Mouse (Mus musculus) liver, postnatal 0 days (tissue): ENCODE results near the gene Tars2.

Experiments used
- CTCF ChIP-seq: sonication (generic); IDR thresholded peaks from 2 replicates; pipeline ENCODE4 v1.5.1; 2016; ENCODE audit warnings: antibody characterized with exemption, low read depth
- EP300 ChIP-seq: IDR thresholded peaks from 2 replicates; pipeline ENCODE4 v1.6.1; 2016; ENCODE audit warnings: antibody characterized with exemption, low read depth, mild to moderate bottlenecking

- TF ChIP-seq CTCF (no peak), EP300 (no peak)
These were observed 25.8 kb downstream of the Tars2 start for GRCm38 (mm10) chr3:95734092-95734702.
